Mouse (Mus musculus) heart, postnatal 0 days (tissue): Measurements from ENCODE around the gene Klhdc4. TPM values are rescaled to one million over a fixed set of nuclear protein-coding genes. Genes with fewer than 3 reads are reported as not detected.
A peak's percentile ranks its signal among the peaks of the same experiment; 100 is the strongest.

ENCODE experiments used
- ATAC-seq: fragments of 200-750 bp; cut with Nextera tagmentation; 2 replicates; pipeline ENCODE4 v1.8.0; 2017; ENCODE audit warnings: low read depth, moderate number of reproducible peaks, moderate library complexity; ENCODE audit not compliant: insufficient read depth
- DNase-seq: peaks from one replicate; pipeline ENCODE4 v3.0.0-alpha.2; 2016; ENCODE audit warnings: low spot score
- H3K27ac ChIP-seq: fragments of 300-500 bp; sonication (generic); 2 replicates; pipeline ENCODE4 v1.5.1; 2014; ENCODE audit warnings: low read depth, mild to moderate bottlenecking
- H3K27me3 ChIP-seq: fragments of 300-500 bp; sonication (generic); 2 replicates; pipeline ENCODE4 v1.6.1; 2014; ENCODE audit warnings: low read length, mixed read lengths; ENCODE audit not compliant: control insufficient read depth, insufficient read depth
- H3K36me3 ChIP-seq: fragments of 300-500 bp; sonication (generic); replicated peaks from 2 replicates; pipeline ENCODE4 v1.6.1; 2014; ENCODE audit warnings: low read length, mixed read lengths; ENCODE audit not compliant: control insufficient read depth, insufficient read depth
- H3K4me1 ChIP-seq: fragments of 300-500 bp; sonication (generic); 2 replicates; pipeline ENCODE4 v1.6.1; 2014; ENCODE audit warnings: antibody characterized with exemption; ENCODE audit not compliant: control insufficient read depth, insufficient read depth
- H3K4me2 ChIP-seq: fragments of 300-500 bp; sonication (generic); 2 replicates; pipeline ENCODE4 v1.6.1; 2014; ENCODE audit warnings: low read depth, mild to moderate bottlenecking, low read length, moderate library complexity
- H3K4me3 ChIP-seq: fragments of 300-500 bp; sonication (generic); 2 replicates; pipeline ENCODE4 v1.5.1; 2014; ENCODE audit warnings: low read depth, low read length
- H3K9ac ChIP-seq: fragments of 300-500 bp; sonication (generic); replicated peaks from 2 replicates; pipeline ENCODE4 v1.6.1; 2014; ENCODE audit warnings: low read depth, low read length, mixed read lengths
- H3K9me3 ChIP-seq: fragments of 300-500 bp; sonication (generic); replicated peaks from 2 replicates; pipeline ENCODE4 v1.6.1; 2016; ENCODE audit warnings: low read length; ENCODE audit not compliant: control insufficient read depth
- CTCF ChIP-seq: IDR thresholded peaks from 2 replicates; pipeline ENCODE4 v1.5.1; 2016; ENCODE audit warnings: antibody characterized with exemption, control low read depth, low read depth
- EP300 ChIP-seq: IDR thresholded peaks from 2 replicates; pipeline ENCODE4 v1.6.1; 2016; ENCODE audit warnings: antibody characterized with exemption, low read depth
- WGBS: fragments of 180-500 bp; shearing (Covaris S2); extraction: QIAGEN DNeasy Blood & Tissue Kit; methylation state at CpG from one replicate; pipeline ENCODE4 v1.1.7; 2014; 5-methylcytosine and 5-hydroxymethylcytosine counted together
- polyA plus RNA-seq: library from polyadenylated mRNA; unstranded; fragments of >200 nt; fragmentation: Nextera tagmentation; extraction: Ambion mirVana; gene quantifications from 2 replicates; pipeline ENCODE4 v1.2.1, GENCODE M21; 2015
- total RNA-seq: library from RNA; depleted of rRNA; stranded (reverse); fragments of >200 nt; gene quantifications from 2 replicates; pipeline ENCODE4 v1.2.3, GENCODE M21; 2014; ENCODE audit warnings: low replicate concordance

Klhdc4 gene
- total and polyA plus RNA-seq, 2 experiments from 2014 or later: 9.4 to 13.9 TPM

- Histone ChIP-seq H3K9me3 (no peaks in the 10 kb centered on the region), H3K4me2 (no peak overlapping the region), H3K27me3 (peaks cover 5% of the 10 kb centered on the region; the same call in 1 of the 2 replicates), H3K9ac (no peak overlapping the region), H3K4me1 (no peaks in the 10 kb centered on the region), H3K27ac (no peak overlapping the region), H3K4me3 (no peak overlapping the region), H3K36me3 (no peaks in the 10 kb centered on the region)
- TF ChIP-seq CTCF: no peak
- no peak for TF ChIP-seq EP300
- DNase-seq: no peak
- WGBS: 40% methylated on average over 6 of the region's 7 CpGs
- ATAC-seq: no peak
Observed at GRCm38 (mm10) chr8:121844765-121845164, 15.4 kb upstream of the Klhdc4 start.

DNA sequence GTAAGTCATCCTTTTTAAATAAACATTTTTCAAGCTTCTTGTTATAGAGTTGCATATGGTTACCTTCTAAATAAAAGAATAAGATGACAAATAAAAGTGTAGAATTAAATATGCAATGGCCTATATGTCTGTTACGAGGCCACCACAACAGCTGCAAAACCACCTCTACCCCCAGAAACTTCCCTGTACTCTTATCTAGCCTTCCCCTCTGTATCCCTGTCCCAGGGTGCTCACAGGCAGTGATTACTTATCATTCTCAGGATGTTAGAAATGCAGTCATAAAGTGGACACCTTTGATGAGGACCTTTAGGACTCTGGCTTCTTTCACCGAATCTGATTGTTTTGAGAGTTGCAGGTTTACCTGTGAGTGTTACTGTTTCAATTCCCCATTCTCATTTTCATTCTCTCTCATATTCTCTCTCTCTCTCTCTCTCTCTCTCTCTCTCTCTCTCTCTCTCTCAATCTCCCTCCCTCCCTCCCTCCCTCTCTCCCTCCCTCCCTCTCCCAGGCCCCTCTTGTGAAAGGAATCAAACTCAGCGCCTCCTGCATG is 13.9 kb upstream of the Klhdc4 start:
- Histone ChIP-seq H3K27ac (no peak overlapping the region), H3K27me3 (peaks cover under 1% of the 10 kb centered on the region; the same call in 1 of the 2 replicates), H3K4me3 (no peak overlapping the region), H3K4me1 (no peaks in the 10 kb centered on the region), H3K9me3 (no peaks in the 10 kb centered on the region), H3K36me3 (no peaks in the 10 kb centered on the region), H3K9ac (no peak overlapping the region), H3K4me2 (no peak overlapping the region)
- TF ChIP-seq CTCF (no peak), EP300 (no peak)
- ATAC-seq (no peak), DNase-seq (no peak)
- WGBS: 69% methylated on average over 3 of the region's 3 CpGs

DNA sequence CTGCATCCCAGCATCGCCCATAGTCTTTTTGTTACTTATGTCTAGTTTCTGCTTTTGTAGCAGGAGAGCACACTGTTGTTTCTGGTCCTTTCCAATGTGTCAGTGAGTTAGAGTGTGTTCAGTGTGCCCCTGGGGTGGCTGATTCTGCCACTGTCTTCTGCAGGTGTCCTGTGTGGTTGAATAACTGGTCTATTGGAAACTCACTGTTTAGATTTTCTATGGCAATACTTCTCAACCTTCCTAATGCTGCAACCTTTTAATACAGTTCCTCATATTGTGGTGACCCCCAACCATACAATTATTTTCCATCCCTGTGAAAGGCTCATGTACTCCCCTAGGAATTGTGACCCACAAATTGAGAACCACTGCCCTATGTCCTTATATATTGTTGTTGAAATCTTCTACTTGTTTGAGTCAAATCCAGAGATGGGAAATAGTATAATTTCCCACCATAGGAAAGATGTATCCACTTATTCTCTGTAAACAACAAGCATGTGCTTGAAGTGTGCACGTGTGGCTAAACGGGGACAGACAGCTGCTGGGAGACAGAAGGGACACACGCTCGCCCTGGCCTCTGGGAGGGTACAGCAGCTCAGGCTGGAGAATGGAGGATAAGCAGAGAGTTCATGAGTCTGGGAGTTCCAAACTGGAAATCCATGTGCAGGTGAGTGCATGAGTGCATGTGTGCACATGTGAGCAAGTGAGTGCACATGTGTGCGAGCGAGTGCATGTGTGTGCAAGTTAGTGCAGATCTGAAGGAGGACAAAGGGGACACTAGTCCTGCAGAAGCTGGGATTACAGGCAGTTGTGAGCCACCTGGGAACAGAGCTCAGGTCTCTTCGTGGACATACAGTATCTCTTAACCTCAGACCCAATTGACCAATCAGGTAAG is 12.9 kb upstream of the Klhdc4 start:
- DNase-seq: no peak
- TF ChIP-seq EP300 (no peak), CTCF (no peak)
- no peaks in the 10 kb centered on the region for H3K4me1 ChIP-seq
- no peaks in the 10 kb centered on the region for H3K27me3 ChIP-seq
- H3K9me3 ChIP-seq: no peaks in the 10 kb centered on the region
- no peak overlapping the region for H3K9ac ChIP-seq
- H3K4me2 ChIP-seq: no peak overlapping the region
- no peak overlapping the region for H3K27ac ChIP-seq
- no peak for ATAC-seq
- WGBS: 89% methylated on average over 8 of the region's 8 CpGs
- no peaks in the 10 kb centered on the region for H3K36me3 ChIP-seq
- no peak overlapping the region for H3K4me3 ChIP-seq

DNA sequence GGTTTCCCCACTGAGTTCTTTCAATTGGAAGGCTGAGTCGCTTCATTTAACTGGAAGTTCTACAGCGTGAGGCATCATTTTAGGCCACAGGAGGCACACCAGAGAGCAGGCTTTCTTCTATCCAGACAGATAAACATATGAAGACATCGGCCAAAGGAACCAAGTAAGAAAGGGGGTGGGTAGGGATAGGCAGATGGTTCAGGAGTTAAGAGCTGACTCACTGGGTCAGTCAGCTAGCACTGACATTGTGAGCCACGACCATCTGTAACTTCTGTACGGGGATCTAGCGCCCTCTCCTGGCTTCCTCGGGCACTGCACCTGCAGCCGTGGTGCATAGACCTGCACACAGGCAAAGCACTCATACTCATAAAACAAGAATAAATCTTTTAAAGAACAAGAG is 11.9 kb upstream of the Klhdc4 start:
- ATAC-seq (no peak), DNase-seq (no peak)
- H3K9ac ChIP-seq: no peak overlapping the region
- no peak overlapping the region for H3K27ac ChIP-seq
- WGBS: 52% methylated on average over 8 of the region's 8 CpGs
- TF ChIP-seq EP300 (no peak), CTCF (peak; percentile 45)
- no peak overlapping the region for H3K4me3 ChIP-seq
- H3K4me1 ChIP-seq: no peaks in the 10 kb centered on the region
- H3K27me3 ChIP-seq: no peaks in the 10 kb centered on the region
- H3K9me3 ChIP-seq: no peaks in the 10 kb centered on the region
- H3K36me3 ChIP-seq: no peaks in the 10 kb centered on the region
- H3K4me2 ChIP-seq: no peak overlapping the region

GRCm38 (mm10) chr8:121832503-121832902 is 3.1 kb upstream of the Klhdc4 start:
- H3K4me1 ChIP-seq: peaks cover 16% of the 10 kb centered on the region
- H3K9ac ChIP-seq: no peak overlapping the region
- no peaks in the 10 kb centered on the region for H3K36me3 ChIP-seq
- DNase-seq (peak; percentile 69), ATAC-seq (no peak)
- no peak overlapping the region for H3K4me3 ChIP-seq
- TF ChIP-seq CTCF: peak; percentile 77
- TF ChIP-seq EP300: no peak
- H3K27ac ChIP-seq: no peak overlapping the region
- no peaks in the 10 kb centered on the region for H3K9me3 ChIP-seq
- WGBS: 7% methylated on average over 6 of the region's 6 CpGs
- H3K4me2 ChIP-seq: no peak overlapping the region; the same call in 1 of the 2 replicates
- no peaks in the 10 kb centered on the region for H3K27me3 ChIP-seq
